Mouse (Mus musculus) heart, postnatal 0 days (tissue): ENCODE data around the gene Tuft1. TPM values are rescaled to one million over a fixed set of nuclear protein-coding genes. Genes with fewer than 3 reads are reported as not detected.

Experiments used
- ATAC-seq: fragments of 200-750 bp; cut with Nextera tagmentation; 2 replicates; pipeline ENCODE4 v1.8.0; 2017; ENCODE audit warnings: low read depth, moderate number of reproducible peaks, moderate library complexity; ENCODE audit not compliant: insufficient read depth
- DNase-seq: peaks from one replicate; pipeline ENCODE4 v3.0.0-alpha.2; 2016; ENCODE audit warnings: low spot score
- H3K27ac ChIP-seq: fragments of 300-500 bp; sonication (generic); 2 replicates; pipeline ENCODE4 v1.5.1; 2014; ENCODE audit warnings: low read depth, mild to moderate bottlenecking
- H3K27me3 ChIP-seq: fragments of 300-500 bp; sonication (generic); 2 replicates; pipeline ENCODE4 v1.6.1; 2014; ENCODE audit warnings: low read length, mixed read lengths; ENCODE audit not compliant: control insufficient read depth, insufficient read depth
- H3K36me3 ChIP-seq: fragments of 300-500 bp; sonication (generic); replicated peaks from 2 replicates; pipeline ENCODE4 v1.6.1; 2014; ENCODE audit warnings: low read length, mixed read lengths; ENCODE audit not compliant: control insufficient read depth, insufficient read depth
- H3K4me1 ChIP-seq: fragments of 300-500 bp; sonication (generic); 2 replicates; pipeline ENCODE4 v1.6.1; 2014; ENCODE audit warnings: antibody characterized with exemption; ENCODE audit not compliant: control insufficient read depth, insufficient read depth
- H3K4me2 ChIP-seq: fragments of 300-500 bp; sonication (generic); 2 replicates; pipeline ENCODE4 v1.6.1; 2014; ENCODE audit warnings: low read depth, mild to moderate bottlenecking, low read length, moderate library complexity
- H3K4me3 ChIP-seq: fragments of 300-500 bp; sonication (generic); 2 replicates; pipeline ENCODE4 v1.5.1; 2014; ENCODE audit warnings: low read depth, low read length
- H3K9ac ChIP-seq: fragments of 300-500 bp; sonication (generic); replicated peaks from 2 replicates; pipeline ENCODE4 v1.6.1; 2014; ENCODE audit warnings: low read depth, low read length, mixed read lengths
- H3K9me3 ChIP-seq: fragments of 300-500 bp; sonication (generic); replicated peaks from 2 replicates; pipeline ENCODE4 v1.6.1; 2016; ENCODE audit warnings: low read length; ENCODE audit not compliant: control insufficient read depth
- CTCF ChIP-seq: IDR thresholded peaks from 2 replicates; pipeline ENCODE4 v1.5.1; 2016; ENCODE audit warnings: antibody characterized with exemption, control low read depth, low read depth
- EP300 ChIP-seq: IDR thresholded peaks from 2 replicates; pipeline ENCODE4 v1.6.1; 2016; ENCODE audit warnings: antibody characterized with exemption, low read depth
- WGBS: fragments of 180-500 bp; shearing (Covaris S2); extraction: QIAGEN DNeasy Blood & Tissue Kit; methylation state at CpG from one replicate; pipeline ENCODE4 v1.1.7; 2014; 5-methylcytosine and 5-hydroxymethylcytosine counted together
- polyA plus RNA-seq: library from polyadenylated mRNA; unstranded; fragments of >200 nt; fragmentation: Nextera tagmentation; extraction: Ambion mirVana; gene quantifications from 2 replicates; pipeline ENCODE4 v1.2.1, GENCODE M21; 2015
- total RNA-seq: library from RNA; depleted of rRNA; stranded (reverse); fragments of >200 nt; gene quantifications from 2 replicates; pipeline ENCODE4 v1.2.3, GENCODE M21; 2014; ENCODE audit warnings: low replicate concordance

The Tuft1 gene
- total and polyA plus RNA-seq, 2 experiments from 2014 or later: 4.8 to 29.0 TPM

GRCm38 (mm10) chr3:94582456-94582891 lies 76.2 kb downstream of the Tuft1 start, which contains the start of gene Snx27:
Gene Snx27, minus strand, starts transcription at chr3:94582716.
- WGBS: under 1% methylated on average over 42 of the region's 42 CpGs
- peak; percentile 98 for ATAC-seq

DNA sequence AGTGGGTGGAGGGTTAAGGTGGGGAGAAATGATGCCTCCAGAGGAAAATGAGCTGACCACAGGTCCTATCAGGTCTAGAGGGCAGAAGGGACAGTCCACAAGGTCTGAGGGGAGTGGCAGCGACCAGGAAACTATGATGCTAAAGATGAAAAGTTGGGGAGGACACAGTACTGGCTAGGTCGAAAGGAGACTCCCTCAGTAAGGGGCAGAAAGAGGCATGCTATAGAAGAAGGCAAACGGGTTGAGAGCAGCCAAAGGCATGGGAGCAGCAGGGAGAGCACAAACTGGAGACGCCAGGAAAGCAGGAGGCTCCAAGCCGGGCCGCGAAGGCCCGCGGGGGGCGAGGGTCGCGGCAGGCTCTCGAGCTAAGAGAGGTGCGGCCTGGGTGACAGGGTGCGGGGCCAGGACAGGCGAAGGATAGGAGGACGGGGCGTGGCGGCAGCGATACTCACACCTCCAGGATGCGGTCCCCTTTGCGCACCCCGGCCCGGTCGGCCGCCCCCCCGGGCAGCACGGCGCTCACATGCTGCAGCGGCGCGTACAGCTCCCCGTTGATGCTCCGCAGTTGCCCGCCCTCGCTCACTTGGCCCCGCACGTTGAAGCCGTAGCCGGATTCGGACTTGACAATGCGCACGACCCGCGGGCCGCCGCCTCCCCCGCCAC lies 76.7 kb downstream of the Tuft1 start:
- Histone ChIP-seq H3K36me3 (no peaks in the 10 kb centered on the region), H3K9ac (peak overlapping the region; percentile 74), H3K27me3 (no peaks in the 10 kb centered on the region), H3K4me2 (peak overlapping the region; percentile 82), H3K4me1 (peaks cover 11% of the 10 kb centered on the region), H3K4me3 (peak overlapping the region; percentile 72), H3K9me3 (no peaks in the 10 kb centered on the region), H3K27ac (peak overlapping the region; percentile 80)
- peak; percentile 38 for DNase-seq
- WGBS: under 1% methylated on average over 38 of the region's 48 CpGs
- ATAC-seq: peak; percentile 67
- TF ChIP-seq EP300 (no peak), CTCF (no peak)

More at GRCm38 (mm10) chr3:94582456-94582891, 76.2 kb downstream of the Tuft1 start, which contains the start of gene Snx27:
- Histone ChIP-seq H3K36me3 (no peaks in the 10 kb centered on the region), H3K27me3 (no peaks in the 10 kb centered on the region), H3K4me1 (peaks cover 11% of the 10 kb centered on the region), H3K4me3 (peak within 1 kb of the TSS; percentile 72), H3K9ac (peak within 1 kb of the TSS; percentile 74), H3K4me2 (peak within 1 kb of the TSS; percentile 82), H3K9me3 (no peaks in the 10 kb centered on the region), H3K27ac (peak within 1 kb of the TSS; percentile 80)
- peak; percentile 97 for DNase-seq
- TF ChIP-seq CTCF: no peak
- TF ChIP-seq EP300: no peak

GRCm38 (mm10) chr3:94581138-94581780 lies 77.4 kb downstream of the Tuft1 start:
- Histone ChIP-seq H3K4me1 (peaks cover 11% of the 10 kb centered on the region), H3K36me3 (no peaks in the 10 kb centered on the region), H3K27me3 (no peaks in the 10 kb centered on the region), H3K9ac (peak overlapping the region; percentile 74), H3K4me2 (peak overlapping the region; percentile 82), H3K27ac (0 out of 2 replicates have a peak overlapping the region, but pooled peaks have one; percentile 80), H3K4me3 (peak overlapping the region; percentile 72), H3K9me3 (no peaks in the 10 kb centered on the region)
- WGBS: 4% methylated on average over 16 of the region's 16 CpGs
- TF ChIP-seq CTCF: no peak
- no peak for TF ChIP-seq EP300
- no peak for ATAC-seq
- DNase-seq: peak; percentile 23

DNA sequence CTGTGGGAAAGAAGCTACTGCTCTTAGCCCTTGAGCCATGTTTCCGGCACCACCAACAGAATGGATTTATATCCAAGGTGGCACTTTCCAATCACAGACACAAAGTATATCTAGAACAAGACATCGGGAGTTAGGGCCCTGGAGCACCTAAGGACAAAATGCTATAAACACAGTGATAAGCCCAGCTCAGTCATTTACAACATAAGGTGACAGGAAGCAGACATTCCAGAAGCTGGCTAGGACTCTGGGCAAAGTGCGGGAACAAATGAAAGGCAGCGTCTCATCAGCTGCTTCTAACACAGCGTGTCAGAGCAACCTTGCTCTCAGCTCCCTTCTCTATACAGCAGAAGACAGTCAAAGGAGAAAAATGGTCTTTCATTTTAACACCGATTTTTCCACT lies 84.2 kb downstream of the Tuft1 start:
- DNase-seq (no peak), ATAC-seq (no peak)
- H3K4me3 ChIP-seq: no peak overlapping the region
- H3K36me3 ChIP-seq: no peaks in the 10 kb centered on the region
- H3K4me2 ChIP-seq: no peak overlapping the region
- TF ChIP-seq EP300: no peak
- TF ChIP-seq CTCF: no peak
- WGBS: 59% methylated on average over 6 of the region's 6 CpGs
- H3K9me3 ChIP-seq: no peaks in the 10 kb centered on the region
- no peaks in the 10 kb centered on the region for H3K27me3 ChIP-seq
- H3K9ac ChIP-seq: no peak overlapping the region
- no peaks in the 10 kb centered on the region for H3K4me1 ChIP-seq
- no peak overlapping the region for H3K27ac ChIP-seq

GRCm38 (mm10) chr3:94567242-94567641 lies 91.4 kb downstream of the Tuft1 start:
- Histone ChIP-seq H3K27me3 (no peaks in the 10 kb centered on the region), H3K4me3 (no peak overlapping the region), H3K9ac (no peak overlapping the region), H3K27ac (no peak overlapping the region), H3K9me3 (no peaks in the 10 kb centered on the region), H3K4me2 (no peak overlapping the region), H3K36me3 (no peaks in the 10 kb centered on the region), H3K4me1 (no peaks in the 10 kb centered on the region)
- no peak for DNase-seq
- TF ChIP-seq EP300: no peak
- no peak for TF ChIP-seq CTCF
- WGBS: 59% methylated on average over 2 of the region's 2 CpGs
- ATAC-seq: no peak
